In genomic region chr9:102859963-102860362, GRCm38 (mm10) we compare ENCODE assay signal across 25 mouse cellular contexts. TPM values are rescaled to one million over a fixed set of nuclear protein-coding genes. Genes with fewer than 3 reads are reported as not detected.
DNase-seq lines count a peak whose midpoint lies in the region; ATAC-seq lines count a peak whose summit lies in the region.
"Had no signal": no experiment of that assay in that cellular context is flagged by ENCODE, and none has a peak within 500 bp of the region (broad histone marks: within the 10 kb centered on the region; RNA-seq: fewer than 3 reads in every experiment).

No protein-coding gene starts in this region.

- no peak overlapping the region for H3K4me2 ChIP-seq in heart, embryonic 15.5 days
- H3K4me2 ChIP-seq in heart, embryonic 11.5 days, result no peak overlapping the region
- no peak overlapping the region for H3K4me2 ChIP-seq in midbrain, embryonic 11.5 days
- H3K4me2 ChIP-seq in midbrain, embryonic 15.5 days, result no peak overlapping the region
- H3K4me2 ChIP-seq: forebrain, embryonic 15.5 days; intestine, embryonic 15.5 days; limb, embryonic 12.5 days; liver, embryonic 13.5 days; lung, embryonic 14.5 days had no signal

- no peak overlapping the region for H3K4me3 ChIP-seq in heart, embryonic 15.5 days
- no peak overlapping the region for H3K4me3 ChIP-seq in heart, embryonic 11.5 days (ENCODE audit: low read depth, low read length)
- H3K4me3 ChIP-seq in midbrain, embryonic 11.5 days (ENCODE audit: low read depth, low read length), result no peak overlapping the region
- no peak overlapping the region for H3K4me3 ChIP-seq in midbrain, embryonic 15.5 days
- H3K4me3 ChIP-seq: embryonic facial prominence, embryonic 10.5 days; forebrain, embryonic 15.5 days; heart, adult 2 months; hindbrain, embryonic 10.5 days; intestine, embryonic 15.5 days; layer of hippocampus, adult 2 months; limb, embryonic 12.5 days; liver, embryonic 13.5 days; midbrain, embryonic 10.5 days had no signal

- H3K9ac ChIP-seq in heart, embryonic 15.5 days, result no peak overlapping the region
- no peak overlapping the region for H3K9ac ChIP-seq in heart, embryonic 11.5 days (ENCODE audit: low read depth, low read length)
- H3K9ac ChIP-seq in midbrain, embryonic 11.5 days (ENCODE audit: low read length), result no peak overlapping the region
- no peak overlapping the region for H3K9ac ChIP-seq in midbrain, embryonic 15.5 days
- H3K9ac ChIP-seq: forebrain, embryonic 15.5 days; intestine, embryonic 15.5 days; limb, embryonic 12.5 days; liver, embryonic 13.5 days; lung, embryonic 14.5 days had no signal

- WGBS in heart, embryonic 15.5 days, result 90% methylated on average over 10 of the region's 10 CpGs
- 94% methylated on average over 10 of the region's 10 CpGs for WGBS in heart, embryonic 11.5 days (ENCODE audit: insufficient replicate concordance)
- 97% methylated on average over 10 of the region's 10 CpGs for WGBS in midbrain, embryonic 11.5 days
- WGBS in midbrain, embryonic 15.5 days, result 94% methylated on average over 10 of the region's 10 CpGs

- H3K9me3 ChIP-seq in heart, embryonic 15.5 days (replicated peaks), result no peaks in the 10 kb centered on the region
- no peaks in the 10 kb centered on the region; the same call in 1 of the 2 replicates for H3K9me3 ChIP-seq in heart, embryonic 11.5 days (replicated peaks; ENCODE audit: control insufficient read depth, low read length)
- no peaks in the 10 kb centered on the region; the same call in 1 of the 2 replicates for H3K9me3 ChIP-seq in midbrain, embryonic 11.5 days (ENCODE audit: control insufficient read depth, low read length)
- no peaks in the 10 kb centered on the region for H3K9me3 ChIP-seq in midbrain, embryonic 15.5 days
- H3K9me3 ChIP-seq: forebrain, embryonic 15.5 days; intestine, embryonic 15.5 days; liver, embryonic 13.5 days had no signal

- peaks cover 48% of the 10 kb centered on the region for H3K4me1 ChIP-seq in heart, embryonic 15.5 days (replicated peaks)
- H3K4me1 ChIP-seq in heart, embryonic 11.5 days (ENCODE audit: control insufficient read depth, insufficient read depth, low read length), result peaks cover 34% of the 10 kb centered on the region
- H3K4me1 ChIP-seq in midbrain, embryonic 11.5 days (ENCODE audit: control insufficient read depth, insufficient read depth, low read length), result no peaks in the 10 kb centered on the region; the same call in 1 of the 2 replicates
- H3K4me1 ChIP-seq in midbrain, embryonic 15.5 days, result peaks cover 14% of the 10 kb centered on the region

- peak; percentile 59 for DNase-seq in midbrain, embryonic 11.5 days (ENCODE audit: low spot score, missing footprints)
- DNase-seq in c-Kit-positive CD71-negative TER-119-negative erythroid progenitor cells, embryonic 14.5 days (ENCODE audit: low read depth), result peak; percentile 57
- DNase-seq in thymus, postnatal 36 days, result no peak
- DNase-seq in gastrocnemius, postnatal 4 days (ENCODE audit: low spot score in 2 of 2), result no peak
- DNase-seq: adrenal gland, postnatal 25 days; cerebellum, adult 9-10 months; heart, adult 2 months; kidney, adult 8-10 months; kidney, postnatal 14 days; layer of hippocampus, postnatal 36 days; liver, embryonic 13.5 days; thymus, postnatal 25 days had no signal

- no peaks in the 10 kb centered on the region for H3K36me3 ChIP-seq in heart, embryonic 15.5 days
- peaks cover under 1% of the 10 kb centered on the region; the same call in 1 of the 2 replicates for H3K36me3 ChIP-seq in heart, embryonic 11.5 days (ENCODE audit: control insufficient read depth, insufficient read depth, low read length)
- H3K36me3 ChIP-seq in midbrain, embryonic 11.5 days (ENCODE audit: control insufficient read depth, insufficient read depth, low read length), result no peaks in the 10 kb centered on the region
- H3K36me3 ChIP-seq in midbrain, embryonic 15.5 days (replicated peaks), result 0 out of 2 replicates have a peak, but pooled peaks cover 3% of the 10 kb centered on the region
- H3K36me3 ChIP-seq: forebrain, embryonic 15.5 days had no signal

- H3K27ac ChIP-seq in heart, embryonic 15.5 days, result peak overlapping the region; percentile 77; the same call in 1 of the 2 replicates
- no peak overlapping the region for H3K27ac ChIP-seq in heart, embryonic 11.5 days (ENCODE audit: low read depth, low read length)
- H3K27ac ChIP-seq in midbrain, embryonic 11.5 days (ENCODE audit: low read depth, low read length), result no peak overlapping the region
- H3K27ac ChIP-seq in midbrain, embryonic 15.5 days, result no peak overlapping the region
- H3K27ac ChIP-seq: embryonic facial prominence, embryonic 10.5 days; forebrain, embryonic 15.5 days; heart, adult 2 months; hindbrain, embryonic 10.5 days; intestine, embryonic 15.5 days; layer of hippocampus, adult 2 months; limb, embryonic 12.5 days; liver, embryonic 13.5 days; midbrain, embryonic 10.5 days had no signal

- no peaks in the 10 kb centered on the region for H3K27me3 ChIP-seq in heart, embryonic 15.5 days
- H3K27me3 ChIP-seq in heart, embryonic 11.5 days (ENCODE audit: control insufficient read depth, insufficient read depth, low read length), result no peaks in the 10 kb centered on the region
- no peaks in the 10 kb centered on the region for H3K27me3 ChIP-seq in midbrain, embryonic 11.5 days (ENCODE audit: control insufficient read depth, insufficient read depth, low read length)
- H3K27me3 ChIP-seq in midbrain, embryonic 15.5 days (replicated peaks), result no peaks in the 10 kb centered on the region
- H3K27me3 ChIP-seq: forebrain, embryonic 15.5 days; intestine, embryonic 15.5 days; limb, embryonic 12.5 days; liver, embryonic 13.5 days had no signal

- ATAC-seq in heart, embryonic 15.5 days (replicated peaks; ENCODE audit: insufficient number of reproducible peaks, insufficient read depth, low FRiP score, low read depth), result no peak
- no peak for ATAC-seq in heart, embryonic 11.5 days (replicated peaks; ENCODE audit: insufficient number of reproducible peaks, low FRiP score, low TSS enrichment)
- no peak for ATAC-seq in midbrain, embryonic 11.5 days (ENCODE audit: low FRiP score)
- ATAC-seq in midbrain, embryonic 15.5 days (replicated peaks), result no peak
- ATAC-seq in megakaryocyte progenitor cell, adult 5-6 weeks (replicated peaks; ENCODE audit: poor library complexity), result peak; percentile 95
- ATAC-seq: forebrain, embryonic 15.5 days; hindbrain, embryonic 16.5 days; intestine, embryonic 15.5 days had no signal

RNA-seq across cellular contexts. Expression of gene Ryk, which starts 25.2 kb away (rescaled TPM):
- polyA plus RNA-seq in heart, embryonic 15.5 days (2015; fragmentation: Nextera tagmentation; extraction: Ambion mirVana), result 18.7 and 20.3 TPM in 2 replicates
- 17.4 and 20.4 TPM in 2 replicates for polyA plus RNA-seq in heart, embryonic 11.5 days (2014; fragmentation: Nextera tagmentation; extraction: Ambion mirVana)
- polyA plus RNA-seq in midbrain, embryonic 11.5 days (2014; fragmentation: Nextera tagmentation; extraction: Ambion mirVana), result 24.2 and 27.1 TPM in 2 replicates
- 12.5 and 14.1 TPM in 2 replicates for polyA plus RNA-seq in midbrain, embryonic 15.5 days (2015; fragmentation: Nextera tagmentation; extraction: Ambion mirVana)
- 1.3 and 1.6 TPM in 2 replicates for total RNA-seq in megakaryocyte progenitor cell, adult 5-6 weeks (2015)
- 0.54 and 2.8 TPM in 2 replicates for total RNA-seq in megakaryocyte progenitor cell, adult 5-6 weeks (2017)
- total RNA-seq in gastrocnemius, postnatal 4 days (2021), result 10 to 100 TPM; 60.0 to 60.5 TPM

Comparison
In these comparisons a context has a peak if more than half of its experiments do, and no peak if none do; other contexts are left out.
1. DNase-seq: peak in midbrain, embryonic 11.5 days (single experiment) and c-Kit-positive CD71-negative TER-119-negative erythroid progenitor cells, embryonic 14.5 days (single experiment); none in thymus, postnatal 36 days (0 of 2) and gastrocnemius, postnatal 4 days (0 of 2).